Mouse (Mus musculus) brain, embryonic 14.5 days (tissue): ENCODE results near the gene Vcam1. TPM values are rescaled to one million over a fixed set of nuclear protein-coding genes. Genes with fewer than 3 reads are reported as not detected.

Experiments
- DNase-seq: peaks from one replicate; pipeline ENCODE4 v3.0.0-alpha.2; 2011; ENCODE audit warnings: low read depth
- CTCF ChIP-seq: fragments of 200-500 bp; IDR thresholded peaks from 2 replicates; pipeline ENCODE4 v1.5.1; 2012; ENCODE audit warnings: inconsistent platforms, mild to moderate bottlenecking, moderate library complexity, borderline replicate concordance; ENCODE audit not compliant: insufficient read depth, insufficient read length; ENCODE audit errors: extremely low read depth
- POLR2A ChIP-seq: fragments of 200-500 bp; IDR thresholded peaks from 2 replicates; pipeline ENCODE4 v1.6.1; 2012; ENCODE audit warnings: mild to moderate bottlenecking, inconsistent platforms, borderline replicate concordance; ENCODE audit not compliant: poor library complexity, insufficient read depth, insufficient read length, severe bottlenecking; ENCODE audit errors: extremely low read depth
- polyA plus RNA-seq: library from polyadenylated mRNA; depleted of rRNA; stranded (reverse); fragments of >200 nt; gene quantifications from 2 replicates; pipeline ENCODE4 v1.2.3, GENCODE M21; 2012

Vcam1 gene
- polyA plus RNA-seq, 1 experiment: 22.8 TPM

DNA sequence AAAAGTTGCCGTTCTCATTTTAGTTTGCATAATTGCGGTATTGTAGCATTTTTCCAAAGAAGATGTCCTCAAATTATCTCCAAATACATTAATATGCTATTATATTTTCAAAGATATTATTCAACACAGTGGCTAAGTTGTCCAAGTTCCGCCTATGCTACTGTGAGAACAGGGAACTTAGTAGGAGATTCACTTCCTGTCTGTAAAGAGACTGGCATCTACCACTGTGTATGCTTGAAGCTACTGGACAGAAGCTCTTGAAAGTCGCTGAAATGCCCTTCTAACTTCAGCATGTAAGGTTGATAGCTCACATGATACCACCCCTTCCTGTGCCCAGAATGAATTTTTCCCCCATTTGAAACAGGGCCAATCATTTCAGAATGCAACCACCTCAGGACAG is 6.8 kb downstream of the Vcam1 start:
- TF ChIP-seq POLR2A: no peak
- no peak for DNase-seq

DNA sequence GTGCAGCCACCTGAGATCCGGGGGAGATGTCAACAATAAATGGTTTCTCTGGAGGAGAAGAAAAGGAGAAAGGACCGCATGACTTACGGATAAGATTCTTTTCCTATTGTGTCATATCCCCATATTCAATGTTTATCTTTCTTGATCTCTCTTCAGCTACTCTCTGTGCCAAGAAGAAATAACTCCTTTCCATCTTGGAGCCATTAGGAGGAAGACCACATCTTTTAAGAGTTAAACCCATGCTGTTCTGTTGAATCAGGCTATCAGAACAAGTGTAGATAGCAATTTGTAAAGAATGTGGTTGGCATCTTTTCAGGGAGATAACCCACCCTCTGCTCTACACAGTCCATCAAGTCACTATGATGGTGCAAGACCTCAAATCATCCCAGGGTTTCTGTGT is 8.5 kb downstream of the Vcam1 start:
- TF ChIP-seq POLR2A: no peak
- TF ChIP-seq CTCF: no peak
- DNase-seq: no peak

DNA sequence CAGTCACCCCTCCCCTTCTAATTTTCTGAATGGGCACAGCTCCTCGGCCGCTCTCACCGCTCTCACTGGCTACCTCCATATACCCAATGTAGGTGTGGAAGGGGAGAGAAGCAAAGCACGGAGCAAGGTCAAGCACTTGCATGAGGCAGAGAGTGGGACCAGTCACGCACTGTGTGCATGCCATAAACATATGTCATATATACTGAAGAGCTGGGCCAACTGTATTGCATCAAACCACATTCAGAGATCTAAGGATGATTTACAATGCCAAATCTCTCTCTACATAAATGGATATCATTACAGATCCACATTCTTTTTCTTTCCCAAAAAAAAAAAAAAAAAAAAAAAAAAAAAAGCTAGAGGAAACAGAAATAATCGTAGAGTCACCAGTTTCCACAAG is 9.1 kb downstream of the Vcam1 start:
- no peak for DNase-seq
- TF ChIP-seq POLR2A (no peak), CTCF (no peak)

DNA sequence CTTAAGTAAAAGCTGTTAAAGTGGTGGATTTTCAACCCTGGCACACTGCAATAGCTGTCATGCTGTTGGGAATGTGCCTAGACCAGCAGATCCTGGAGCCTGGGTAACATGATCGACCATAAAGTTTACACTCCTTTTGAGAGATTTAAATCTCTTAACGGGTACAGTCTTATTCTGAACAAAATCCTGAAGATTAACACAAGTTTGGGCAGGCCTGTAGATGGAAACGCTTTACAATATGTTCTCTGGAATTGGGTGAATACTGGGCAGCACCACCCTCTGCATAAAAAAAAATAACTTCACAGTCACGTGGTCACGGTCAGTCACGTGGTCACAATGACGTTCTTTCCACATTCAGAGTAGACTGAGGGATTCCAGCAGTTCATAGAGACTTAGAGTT is 10.3 kb downstream of the Vcam1 start:
- TF ChIP-seq POLR2A (no peak), CTCF (no peak)
- no peak for DNase-seq

DNA sequence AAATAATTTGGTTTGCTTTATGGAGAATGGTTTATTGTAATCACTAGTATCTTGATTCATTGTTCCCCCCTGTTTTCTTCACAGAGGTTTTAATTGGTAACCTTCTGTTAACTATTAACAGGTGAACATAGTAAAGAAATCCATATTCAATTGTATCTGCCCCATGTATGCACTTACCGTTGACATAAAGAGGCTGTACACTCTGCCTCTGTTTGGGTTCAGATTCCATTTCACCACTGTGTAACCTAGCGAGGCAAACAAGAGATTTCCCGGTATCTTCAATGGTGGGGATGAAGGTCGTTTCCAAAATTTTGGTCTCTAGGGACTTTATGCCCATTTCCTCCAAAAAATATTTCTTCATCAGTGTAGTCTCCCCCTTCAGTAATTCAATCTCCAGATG is 12.4 kb downstream of the Vcam1 start:
- TF ChIP-seq CTCF: no peak
- TF ChIP-seq POLR2A: no peak

DNA sequence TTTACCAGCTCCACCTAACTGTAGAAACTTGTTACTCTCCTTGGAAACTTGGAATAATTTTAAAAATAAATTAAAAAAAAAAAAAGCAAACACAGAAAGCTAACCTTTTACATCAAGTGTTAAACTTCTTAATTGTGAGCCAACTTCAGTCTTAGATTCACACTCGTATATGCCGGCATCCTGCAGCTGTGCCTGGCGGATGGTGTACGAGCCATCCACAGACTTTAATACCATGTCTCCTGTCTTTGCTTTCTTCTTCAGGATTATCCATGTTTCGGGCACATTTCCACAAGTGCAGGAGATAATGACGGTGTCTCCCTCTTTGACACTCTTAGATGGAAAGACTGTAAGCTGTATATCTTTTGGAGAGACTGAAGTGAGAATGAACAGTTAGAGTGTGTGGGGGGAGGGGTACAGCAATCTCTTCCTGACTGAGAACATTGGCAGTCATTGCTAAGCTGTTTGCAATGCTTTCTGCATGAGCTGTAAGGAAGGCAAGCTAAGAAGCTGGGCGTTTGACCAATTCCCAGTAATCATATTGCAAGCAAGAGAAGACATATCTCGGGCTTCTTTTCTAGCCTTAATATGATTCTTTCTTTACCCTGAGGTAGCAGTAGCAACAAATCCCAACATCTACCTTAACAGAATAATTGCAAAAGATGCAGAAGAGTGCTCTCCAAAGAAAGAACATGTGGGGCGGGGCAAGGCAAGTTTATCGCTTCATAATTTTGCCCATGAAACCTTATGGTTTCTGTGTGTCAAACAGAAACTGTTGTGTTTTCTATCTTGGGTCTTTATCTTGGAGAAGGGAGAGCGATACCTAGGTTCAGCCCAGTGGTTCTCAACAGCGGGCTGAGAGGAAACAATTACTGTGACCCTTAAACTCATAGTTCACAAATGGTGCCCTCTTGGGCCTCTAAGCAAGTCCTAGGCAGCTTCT is 15.0 kb downstream of the Vcam1 start:
- DNase-seq: peak; percentile 85
- no peak for TF ChIP-seq POLR2A
- TF ChIP-seq CTCF: no peak

More for the DNA sequence above, 12.4 kb downstream of the Vcam1 start:
- no peak for DNase-seq

DNA sequence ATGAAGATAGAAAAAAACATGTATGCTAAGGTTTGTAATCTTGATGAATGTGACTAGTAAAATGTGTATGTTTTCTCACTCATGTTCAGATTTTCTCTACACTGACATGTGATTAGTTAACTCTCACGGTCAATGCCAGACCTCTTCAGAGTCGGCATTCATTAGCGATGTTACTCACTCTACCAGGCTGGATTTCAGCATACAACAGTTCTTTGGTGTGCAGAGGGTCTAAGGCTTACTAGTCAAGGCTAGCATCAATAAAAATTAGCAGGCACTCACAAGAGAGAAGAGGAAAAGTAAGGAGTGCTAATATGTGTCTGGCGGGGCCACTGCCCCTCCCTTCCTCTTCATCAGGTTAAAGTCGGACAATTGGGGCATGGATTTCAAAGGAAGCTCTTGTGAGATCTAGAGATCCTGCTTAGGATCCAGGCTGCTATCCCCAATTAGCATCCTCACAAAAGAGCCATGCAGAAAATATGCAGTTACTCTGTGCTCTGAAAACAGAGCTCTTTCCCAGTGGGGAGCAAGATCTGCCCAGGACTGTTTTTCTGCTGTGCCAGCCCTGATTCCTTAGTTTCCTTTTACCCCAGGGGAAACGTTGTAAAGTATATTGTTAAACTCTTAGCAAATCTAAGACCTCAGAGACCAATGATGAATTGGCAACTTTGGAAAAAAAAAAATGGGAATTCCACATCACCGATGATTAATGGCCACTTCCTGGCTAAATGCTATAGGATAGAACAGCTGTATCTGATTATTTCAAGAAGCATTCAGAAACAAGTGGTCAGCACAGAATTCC is 15.8 kb downstream of the Vcam1 start:
- TF ChIP-seq POLR2A (no peak), CTCF (no peak)
- peak; percentile 79 for DNase-seq

DNA sequence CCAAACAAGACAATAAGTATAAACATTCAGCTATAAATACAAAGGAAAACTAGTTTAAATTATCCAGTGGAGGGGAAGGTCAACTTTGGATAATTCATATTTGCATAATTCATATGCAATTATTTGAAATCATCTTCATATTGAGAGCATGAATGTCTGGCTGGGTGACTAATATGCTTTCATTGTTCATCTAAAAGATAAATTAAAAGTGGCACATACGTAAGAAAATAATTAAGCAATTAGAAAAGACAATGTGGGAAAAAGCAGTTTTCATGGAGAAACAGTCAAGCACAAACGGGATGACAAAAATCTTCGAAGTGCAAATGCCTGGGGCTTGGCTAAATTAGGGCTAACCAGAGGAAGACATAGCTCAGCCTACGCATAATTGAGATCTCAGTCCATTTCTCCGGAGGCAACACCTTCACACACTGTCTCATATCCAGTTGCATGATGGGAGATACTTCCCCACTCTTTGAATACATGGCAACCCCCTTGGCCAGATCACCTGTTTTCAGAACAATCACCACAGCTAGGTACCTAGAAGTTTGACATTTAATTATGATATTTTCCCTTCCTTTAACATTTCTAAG is 16.6 kb downstream of the Vcam1 start:
- TF ChIP-seq POLR2A (no peak), CTCF (no peak)
- DNase-seq: peak; percentile 22

DNA sequence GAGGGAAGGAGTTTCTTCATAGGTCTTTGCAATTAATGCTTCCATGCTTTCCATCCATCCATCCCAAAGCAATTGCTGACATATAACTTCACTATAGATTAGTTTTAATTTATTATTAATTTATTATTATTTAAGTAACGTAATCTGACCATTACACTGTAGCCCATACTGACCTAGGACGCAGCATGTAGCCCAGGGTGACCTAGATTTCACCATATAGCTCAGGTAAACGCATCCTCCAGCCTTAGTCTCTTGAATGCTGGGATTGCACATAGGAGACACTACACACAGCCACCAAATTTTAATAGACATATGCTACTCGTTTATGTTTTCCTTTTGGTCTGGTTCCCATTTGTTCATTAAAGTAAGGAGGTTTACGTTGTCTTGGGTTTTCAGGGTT is 23.8 kb downstream of the Vcam1 start:
- no peak for DNase-seq
- TF ChIP-seq CTCF: no peak

DNA sequence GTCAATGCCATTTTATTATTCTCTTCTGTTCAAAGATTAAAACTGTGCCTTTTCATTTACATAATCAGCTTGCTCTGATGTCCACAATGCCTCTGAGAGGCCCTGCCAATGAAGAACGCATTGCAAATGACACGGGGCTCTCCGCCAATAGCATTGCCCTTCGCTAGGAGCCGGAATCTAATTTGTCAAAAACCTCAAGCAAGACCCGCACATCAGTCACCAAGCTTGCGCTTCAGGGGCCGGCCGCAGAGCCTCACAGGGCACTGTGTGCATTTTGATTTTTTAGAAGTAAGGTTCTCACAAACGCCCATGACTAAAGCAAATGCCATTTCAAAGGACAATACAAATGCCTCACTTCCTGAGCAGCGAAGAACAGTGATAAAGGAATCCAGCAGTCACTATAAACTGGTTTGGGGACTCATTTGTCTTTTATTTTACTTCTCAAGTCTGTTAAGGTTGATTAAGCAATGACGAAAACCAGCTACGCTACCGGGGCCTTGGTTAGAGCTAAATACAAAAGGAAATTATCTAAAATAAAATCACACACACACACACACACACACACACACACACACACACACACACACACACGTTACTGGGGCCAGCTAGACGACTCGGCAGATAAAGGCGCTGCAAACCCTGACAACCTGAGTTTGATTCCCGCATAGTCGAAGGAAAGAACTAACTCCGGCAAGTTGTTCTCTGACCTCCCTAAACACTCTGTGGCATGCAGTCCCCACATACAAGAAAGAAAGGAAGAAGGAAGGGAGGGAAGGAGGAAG is 24.4 kb downstream of the Vcam1 start:
- TF ChIP-seq POLR2A (peak; percentile 21; the same call in 1 of the 2 replicates), CTCF (peak; percentile 25; the same call in 1 of the 2 replicates)
- DNase-seq: peak; percentile 96

DNA sequence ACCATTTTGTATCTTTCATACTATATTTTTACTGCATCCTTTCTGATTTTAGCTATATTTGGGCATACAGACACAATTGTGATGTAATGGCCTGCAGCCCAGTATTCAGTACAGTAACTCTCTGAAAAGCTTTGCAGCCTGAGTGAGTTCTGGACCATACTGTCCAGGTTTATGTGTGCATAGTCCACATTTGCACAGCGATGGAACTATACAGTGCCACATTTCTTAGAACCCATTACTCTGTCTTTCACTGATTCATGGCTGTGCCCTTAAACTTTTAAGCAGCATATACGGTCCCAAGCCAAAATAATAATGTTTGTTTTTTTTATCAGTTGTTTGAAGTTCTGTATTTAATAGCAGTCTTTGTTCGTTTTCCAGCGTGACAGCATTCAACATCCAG is 25.2 kb downstream of the Vcam1 start:
- no peak for TF ChIP-seq CTCF
- no peak for TF ChIP-seq POLR2A
- peak; percentile 44 for DNase-seq

DNA sequence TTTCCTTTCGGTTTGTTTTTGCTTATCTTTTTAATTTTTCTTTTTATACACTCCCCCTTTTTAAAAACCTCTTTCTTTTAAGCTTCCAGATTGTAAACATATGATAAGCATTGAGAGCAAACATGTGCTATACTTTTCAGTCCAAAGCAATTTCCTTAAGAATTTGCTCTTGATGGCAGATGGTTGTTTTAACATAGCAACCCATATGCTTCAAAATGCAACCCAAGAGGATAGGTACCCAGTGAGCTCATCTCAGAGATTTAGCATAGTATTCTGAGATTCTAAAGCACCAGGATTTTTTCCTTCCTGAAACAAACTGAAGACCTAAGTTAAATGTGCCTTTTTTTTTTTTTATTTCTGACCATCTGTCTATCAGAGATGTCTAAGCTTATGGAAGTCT is 28.6 kb downstream of the Vcam1 start:
- peak; percentile 65 for DNase-seq
- no peak for TF ChIP-seq POLR2A
- TF ChIP-seq CTCF: no peak
